Mouse (Mus musculus) embryonic facial prominence, embryonic 13.5 days (tissue): ENCODE data around the gene Coro1c. TPM values are rescaled to one million over a fixed set of nuclear protein-coding genes. Genes with fewer than 3 reads are reported as not detected.

ENCODE experiments used
- ATAC-seq: fragments of 200-750 bp; cut with Nextera tagmentation; 2 replicates; pipeline ENCODE4 v1.8.0; 2017; ENCODE audit warnings: low read depth; ENCODE audit not compliant: insufficient number of reproducible peaks, insufficient read depth, low FRiP score, low TSS enrichment
- H3K27ac ChIP-seq: fragments of 300-500 bp; sonication (generic); 2 replicates; pipeline ENCODE4 v1.5.1; 2015; ENCODE audit warnings: moderate library complexity, mild to moderate bottlenecking, inconsistent platforms
- H3K27me3 ChIP-seq: fragments of 300-500 bp; sonication (generic); 2 replicates; pipeline ENCODE4 v1.6.1; 2015; ENCODE audit warnings: mild to moderate bottlenecking, inconsistent platforms
- H3K36me3 ChIP-seq: fragments of 300-500 bp; sonication (generic); 2 replicates; pipeline ENCODE4 v1.6.1; 2015; ENCODE audit warnings: mild to moderate bottlenecking, inconsistent platforms
- H3K4me1 ChIP-seq: fragments of 300-500 bp; sonication (generic); 2 replicates; pipeline ENCODE4 v1.6.1; 2015; ENCODE audit warnings: inconsistent platforms
- H3K4me2 ChIP-seq: fragments of 300-500 bp; sonication (generic); 2 replicates; pipeline ENCODE4 v1.6.1; 2015; ENCODE audit warnings: moderate library complexity, mild to moderate bottlenecking, inconsistent platforms
- H3K4me3 ChIP-seq: fragments of 300-500 bp; sonication (generic); 2 replicates; pipeline ENCODE4 v1.5.1; 2015; ENCODE audit warnings: mild to moderate bottlenecking, inconsistent platforms
- H3K9ac ChIP-seq: fragments of 300-500 bp; sonication (generic); 2 replicates; pipeline ENCODE4 v1.6.1; 2015; ENCODE audit warnings: mild to moderate bottlenecking, inconsistent platforms
- H3K9me3 ChIP-seq: fragments of 300-500 bp; sonication (generic); 2 replicates; pipeline ENCODE4 v1.6.1; 2016; ENCODE audit warnings: inconsistent platforms
- WGBS: fragments of 180-500 bp; shearing (Covaris S2); methylation state at CpG from one replicate; pipeline ENCODE4 v1.1.7; 2015; ENCODE audit warnings: mixed read lengths; 5-methylcytosine and 5-hydroxymethylcytosine counted together
- polyA plus RNA-seq: library from polyadenylated mRNA; unstranded; fragments of >200 nt; fragmentation: Nextera tagmentation; extraction: Ambion mirVana; gene quantifications from 2 replicates; pipeline ENCODE4 v1.2.1, GENCODE M21; 2015

Coro1c gene
- polyA plus RNA-seq: 88.6 and 88.9 TPM in 2 replicates

GRCm38 (mm10) chr5:113908592-113909441 lies at the start of gene Coro1c:
Gene Coro1c (minus strand): TSS chr5:113908758.
- Histone ChIP-seq H3K4me1 (peaks cover 35% of the 10 kb centered on the region), H3K4me3 (peak within 1 kb of the TSS; percentile 98), H3K9me3 (no peaks in the 10 kb centered on the region), H3K36me3 (no peaks in the 10 kb centered on the region), H3K27ac (peak within 1 kb of the TSS; percentile 93), H3K27me3 (no peaks in the 10 kb centered on the region), H3K9ac (peak within 1 kb of the TSS; percentile 91), H3K4me2 (peak within 1 kb of the TSS; percentile 70)
- peak; percentile 85 for ATAC-seq
- 1% methylated on average over 67 of the region's 68 CpGs for WGBS

DNA sequence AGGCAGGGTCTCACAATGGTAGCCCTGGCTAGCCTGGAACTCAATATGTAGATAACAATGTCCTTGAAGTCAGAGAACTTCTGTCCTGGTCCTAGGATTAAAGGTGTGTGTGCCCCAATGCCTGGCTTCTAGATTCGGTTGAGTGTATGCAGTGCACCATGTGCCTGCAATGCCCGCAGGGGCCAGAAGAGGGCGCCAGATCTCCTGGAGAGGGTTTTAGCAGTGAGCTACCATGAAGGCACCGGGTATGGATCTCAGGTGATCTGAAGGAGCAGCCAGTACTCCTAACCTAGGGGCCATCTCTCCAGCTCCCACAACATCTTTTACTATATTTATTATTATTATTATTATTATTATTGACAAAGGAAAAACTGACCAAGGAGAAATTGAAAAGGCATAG lies 48.0 kb upstream of the Coro1c start:
- Histone ChIP-seq H3K36me3 (peaks cover 52% of the 10 kb centered on the region), H3K4me2 (no peak overlapping the region), H3K4me3 (no peak overlapping the region), H3K4me1 (peaks cover 8% of the 10 kb centered on the region; the same call in 1 of the 2 replicates), H3K9me3 (no peaks in the 10 kb centered on the region), H3K27ac (no peak overlapping the region), H3K27me3 (no peaks in the 10 kb centered on the region), H3K9ac (no peak overlapping the region)
- WGBS: 6% methylated on average over 4 of the region's 4 CpGs
- ATAC-seq: no peak

DNA sequence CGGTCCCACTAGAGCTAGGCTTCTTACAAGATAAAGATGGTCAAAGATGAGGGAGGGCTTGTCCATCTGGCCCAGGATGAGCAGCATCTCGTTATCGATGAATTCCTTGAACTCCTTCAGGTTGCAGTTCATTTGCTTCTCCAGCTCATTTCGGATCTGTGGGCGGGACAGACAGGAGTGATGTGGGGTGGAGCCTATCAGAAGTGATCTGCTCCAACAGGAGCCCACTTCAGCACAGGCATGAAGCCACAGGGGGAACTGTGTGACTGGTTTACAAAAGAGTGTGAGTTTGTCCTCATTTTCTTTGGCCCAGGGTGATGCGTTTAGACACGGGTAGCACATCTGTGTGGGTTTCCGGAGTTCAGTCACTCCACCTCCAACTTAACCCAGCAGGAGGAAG lies 47.1 kb upstream of the Coro1c start:
- no peak for ATAC-seq
- peaks cover 12% of the 10 kb centered on the region for H3K4me1 ChIP-seq
- no peaks in the 10 kb centered on the region for H3K27me3 ChIP-seq
- no peak overlapping the region for H3K4me2 ChIP-seq
- peaks cover 54% of the 10 kb centered on the region for H3K36me3 ChIP-seq
- H3K9ac ChIP-seq: no peak overlapping the region
- no peaks in the 10 kb centered on the region for H3K9me3 ChIP-seq
- 90% methylated on average over 8 of the region's 8 CpGs for WGBS
- no peak overlapping the region for H3K27ac ChIP-seq
- no peak overlapping the region for H3K4me3 ChIP-seq

- no peak overlapping the region for H3K4me2 ChIP-seq
- no peak overlapping the region for H3K9ac ChIP-seq
- no peak for ATAC-seq
- peaks cover 12% of the 10 kb centered on the region for H3K4me1 ChIP-seq
- peaks cover 58% of the 10 kb centered on the region for H3K36me3 ChIP-seq
- H3K27me3 ChIP-seq: no peaks in the 10 kb centered on the region
- H3K9me3 ChIP-seq: no peaks in the 10 kb centered on the region
- no peak overlapping the region for H3K27ac ChIP-seq
- H3K4me3 ChIP-seq: no peak overlapping the region
- 86% methylated on average over 5 of the region's 5 CpGs for WGBS
These were observed 46.7 kb upstream of the Coro1c start for GRCm38 (mm10) chr5:113955281-113955680.

DNA sequence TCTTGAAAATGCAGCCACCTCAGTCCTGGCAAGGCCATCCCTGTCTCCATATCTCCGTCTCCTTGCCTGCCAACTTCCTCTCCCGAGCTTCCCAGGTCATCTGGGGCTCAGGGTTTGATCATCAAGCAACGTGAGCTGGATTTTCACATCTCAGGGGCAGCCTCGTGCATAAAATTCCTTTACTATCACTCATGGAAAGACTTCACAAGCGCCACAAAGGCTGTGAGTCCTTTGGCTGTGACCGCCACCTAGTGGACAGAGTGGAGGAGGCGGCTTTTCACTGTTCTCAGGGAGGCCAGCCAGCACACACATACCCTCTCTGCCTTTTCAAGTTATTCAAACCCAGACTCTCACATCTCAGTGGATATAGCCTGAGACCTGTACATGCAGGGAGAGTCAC lies 45.9 kb upstream of the Coro1c start:
- 10% methylated on average over 7 of the region's 7 CpGs for WGBS
- no peaks in the 10 kb centered on the region for H3K9me3 ChIP-seq
- no peak overlapping the region for H3K9ac ChIP-seq
- no peak overlapping the region for H3K4me2 ChIP-seq
- H3K4me1 ChIP-seq: peaks cover 8% of the 10 kb centered on the region; the same call in 1 of the 2 replicates
- H3K27ac ChIP-seq: no peak overlapping the region
- peaks cover 67% of the 10 kb centered on the region for H3K36me3 ChIP-seq
- no peak overlapping the region for H3K4me3 ChIP-seq
- H3K27me3 ChIP-seq: no peaks in the 10 kb centered on the region
- ATAC-seq: no peak

GRCm38 (mm10) chr5:113952519-113952918 lies 44.0 kb upstream of the Coro1c start:
- no peak overlapping the region for H3K27ac ChIP-seq
- 87% methylated on average over 10 of the region's 10 CpGs for WGBS
- H3K4me3 ChIP-seq: no peak overlapping the region
- no peak overlapping the region for H3K4me2 ChIP-seq
- ATAC-seq: no peak
- H3K9ac ChIP-seq: no peak overlapping the region
- H3K36me3 ChIP-seq: peaks cover 77% of the 10 kb centered on the region
- H3K4me1 ChIP-seq: peaks cover 5% of the 10 kb centered on the region; the same call in 1 of the 2 replicates
- H3K27me3 ChIP-seq: no peaks in the 10 kb centered on the region
- no peaks in the 10 kb centered on the region for H3K9me3 ChIP-seq

- Histone ChIP-seq H3K4me2 (no peak overlapping the region), H3K9me3 (no peaks in the 10 kb centered on the region), H3K4me1 (peaks cover 5% of the 10 kb centered on the region; the same call in 1 of the 2 replicates), H3K27me3 (no peaks in the 10 kb centered on the region), H3K27ac (no peak overlapping the region), H3K36me3 (peaks cover 80% of the 10 kb centered on the region), H3K4me3 (no peak overlapping the region), H3K9ac (no peak overlapping the region)
- WGBS: 88% methylated on average over 11 of the region's 11 CpGs
- no peak for ATAC-seq
These were observed 43.1 kb upstream of the Coro1c start for GRCm38 (mm10) chr5:113951693-113952071.

GRCm38 (mm10) chr5:113950786-113951692 lies 42.5 kb upstream of the Coro1c start:
- Histone ChIP-seq H3K36me3 (peaks cover 87% of the 10 kb centered on the region), H3K27ac (no peak overlapping the region), H3K27me3 (no peaks in the 10 kb centered on the region), H3K9ac (peak overlapping the region; percentile 52; the same call in 1 of the 2 replicates), H3K9me3 (no peaks in the 10 kb centered on the region), H3K4me3 (no peak overlapping the region), H3K4me1 (peaks cover 5% of the 10 kb centered on the region; the same call in 1 of the 2 replicates), H3K4me2 (no peak overlapping the region)
- ATAC-seq: no peak
- 82% methylated on average over 19 of the region's 19 CpGs for WGBS

DNA sequence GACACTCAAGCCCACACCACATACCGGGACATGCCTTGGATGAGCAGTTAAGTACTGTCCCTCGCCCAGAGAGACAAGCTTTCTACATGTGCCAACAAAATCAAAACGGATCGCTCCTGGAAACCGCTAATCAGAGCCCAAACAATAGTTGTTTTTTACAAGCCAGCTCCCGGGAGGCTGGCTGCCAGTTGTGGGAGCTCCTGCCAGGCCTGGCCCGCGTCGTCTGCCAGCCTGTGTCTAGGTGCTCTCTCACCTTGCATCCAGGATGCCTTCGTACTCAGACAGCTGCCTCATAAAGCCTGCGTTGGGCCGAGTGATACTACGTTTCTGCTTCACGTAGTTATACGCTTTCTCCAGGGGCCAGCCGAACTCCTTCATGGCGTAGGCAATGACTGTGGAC lies 41.6 kb upstream of the Coro1c start:
- WGBS: 92% methylated on average over 17 of the region's 17 CpGs
- Histone ChIP-seq H3K27ac (no peak overlapping the region), H3K4me1 (peaks cover 5% of the 10 kb centered on the region; the same call in 1 of the 2 replicates), H3K9ac (no peak overlapping the region), H3K4me2 (no peak overlapping the region), H3K4me3 (no peak overlapping the region), H3K36me3 (peaks cover 88% of the 10 kb centered on the region), H3K9me3 (no peaks in the 10 kb centered on the region), H3K27me3 (no peaks in the 10 kb centered on the region)
- no peak for ATAC-seq

GRCm38 (mm10) chr5:113947280-113947679 lies 38.7 kb upstream of the Coro1c start:
- no peak overlapping the region for H3K27ac ChIP-seq
- no peaks in the 10 kb centered on the region for H3K27me3 ChIP-seq
- peaks cover 97% of the 10 kb centered on the region for H3K36me3 ChIP-seq
- H3K4me1 ChIP-seq: peaks cover 5% of the 10 kb centered on the region; the same call in 1 of the 2 replicates
- no peaks in the 10 kb centered on the region for H3K9me3 ChIP-seq
- no peak overlapping the region for H3K4me2 ChIP-seq
- H3K4me3 ChIP-seq: no peak overlapping the region
- WGBS: 63% methylated on average over 2 of the region's 2 CpGs
- no peak for ATAC-seq
- no peak overlapping the region for H3K9ac ChIP-seq

GRCm38 (mm10) chr5:113945126-113945525 lies 36.6 kb upstream of the Coro1c start:
- H3K4me3 ChIP-seq: no peak overlapping the region
- H3K4me1 ChIP-seq: no peaks in the 10 kb centered on the region
- no peak for ATAC-seq
- no peaks in the 10 kb centered on the region for H3K27me3 ChIP-seq
- no peak overlapping the region for H3K9ac ChIP-seq
- H3K4me2 ChIP-seq: no peak overlapping the region
- 96% methylated on average over 6 of the region's 6 CpGs for WGBS
- H3K9me3 ChIP-seq: no peaks in the 10 kb centered on the region
- H3K27ac ChIP-seq: no peak overlapping the region
- H3K36me3 ChIP-seq: peaks cover 98% of the 10 kb centered on the region
